Mouse (Mus musculus) stomach, postnatal 0 days (tissue): ENCODE measurements around the gene Gpsm1.

Experiments
- CTCF ChIP-seq: IDR thresholded peaks from 2 replicates; pipeline ENCODE4 v1.5.1; 2016; ENCODE audit warnings: antibody characterized with exemption, low read depth, mild to moderate bottlenecking, moderate library complexity
- EP300 ChIP-seq: optimal IDR thresholded peaks from 2 replicates; pipeline ENCODE3; 2016; ENCODE audit warnings: antibody characterized with exemption

- TF ChIP-seq CTCF (no peak), EP300 (no peak)
Observed at GRCm38 (mm10) chr2:26342044-26342443, 26.7 kb downstream of the Gpsm1 start.
